Mouse (Mus musculus) midbrain, postnatal 0 days (tissue): ENCODE measurements around the gene Trem1. TPM values are rescaled to one million over a fixed set of nuclear protein-coding genes. Genes with fewer than 3 reads are reported as not detected.

Experiments used
- ATAC-seq: fragments of 200-750 bp; cut with Nextera tagmentation; 2 replicates; pipeline ENCODE4 v1.8.0; 2017; ENCODE audit warnings: moderate number of reproducible peaks, mild to moderate bottlenecking, moderate TSS enrichment, moderate library complexity; ENCODE audit not compliant: low FRiP score
- DNase-seq: peaks from one replicate; pipeline ENCODE4 v3.0.0-alpha.2; 2015; ENCODE audit warnings: low spot score
- H3K27ac ChIP-seq: fragments of 300-500 bp; sonication (generic); 2 replicates; pipeline ENCODE4 v1.5.1; 2014; ENCODE audit warnings: low read depth, mild to moderate bottlenecking, low read length, mixed read lengths
- H3K27me3 ChIP-seq: fragments of 300-500 bp; sonication (generic); 2 replicates; pipeline ENCODE4 v1.6.1; 2014; ENCODE audit warnings: low read length, control low read depth, mixed read lengths; ENCODE audit not compliant: insufficient read depth
- H3K36me3 ChIP-seq: fragments of 300-500 bp; sonication (generic); 2 replicates; pipeline ENCODE4 v1.6.1; 2014; ENCODE audit warnings: low read length, control low read depth, mixed read lengths; ENCODE audit not compliant: insufficient read depth
- H3K4me1 ChIP-seq: fragments of 300-500 bp; sonication (generic); 2 replicates; pipeline ENCODE4 v1.6.1; 2014; ENCODE audit warnings: mild to moderate bottlenecking, control low read depth, antibody characterized with exemption, low read length, mixed read lengths; ENCODE audit not compliant: insufficient read depth
- H3K4me2 ChIP-seq: fragments of 300-500 bp; sonication (generic); 2 replicates; pipeline ENCODE4 v1.6.1; 2014; ENCODE audit warnings: low read depth, mild to moderate bottlenecking, low read length, mixed read lengths; ENCODE audit not compliant: poor library complexity, severe bottlenecking
- H3K4me3 ChIP-seq: fragments of 300-500 bp; sonication (generic); 2 replicates; pipeline ENCODE4 v1.5.1; 2014; ENCODE audit warnings: low read depth, mild to moderate bottlenecking, low read length, moderate library complexity
- H3K9ac ChIP-seq: fragments of 300-500 bp; sonication (generic); replicated peaks from 2 replicates; pipeline ENCODE4 v1.6.1; 2014; ENCODE audit warnings: mild to moderate bottlenecking, low read length, moderate library complexity, mixed read lengths; ENCODE audit not compliant: poor library complexity, severe bottlenecking
- H3K9me3 ChIP-seq: fragments of 300-500 bp; sonication (generic); 2 replicates; pipeline ENCODE4 v1.6.1; 2016; ENCODE audit warnings: low read length, control low read depth
- CTCF ChIP-seq: IDR thresholded peaks from 2 replicates; pipeline ENCODE4 v1.5.1; 2016; ENCODE audit warnings: antibody characterized with exemption, mild to moderate bottlenecking
- WGBS: fragments of 180-500 bp; shearing (Covaris S2); extraction: QIAGEN DNeasy Blood & Tissue Kit; methylation state at CpG from one replicate; pipeline ENCODE4 v1.1.7; 2014; 5-methylcytosine and 5-hydroxymethylcytosine counted together
- polyA plus RNA-seq: library from polyadenylated mRNA; unstranded; fragments of >200 nt; fragmentation: Nextera tagmentation; extraction: Ambion mirVana; gene quantifications from 2 replicates; pipeline ENCODE4 v1.2.1, GENCODE M21; 2015
- total RNA-seq: library from RNA; depleted of rRNA; stranded (reverse); fragments of >200 nt; gene quantifications from 2 replicates; pipeline ENCODE4 v1.2.3, GENCODE M21; 2014; rRNA removed

Trem1 gene
- total RNA-seq (not detected in 2 replicates), polyA plus RNA-seq (not detected in 2 replicates)

DNA sequence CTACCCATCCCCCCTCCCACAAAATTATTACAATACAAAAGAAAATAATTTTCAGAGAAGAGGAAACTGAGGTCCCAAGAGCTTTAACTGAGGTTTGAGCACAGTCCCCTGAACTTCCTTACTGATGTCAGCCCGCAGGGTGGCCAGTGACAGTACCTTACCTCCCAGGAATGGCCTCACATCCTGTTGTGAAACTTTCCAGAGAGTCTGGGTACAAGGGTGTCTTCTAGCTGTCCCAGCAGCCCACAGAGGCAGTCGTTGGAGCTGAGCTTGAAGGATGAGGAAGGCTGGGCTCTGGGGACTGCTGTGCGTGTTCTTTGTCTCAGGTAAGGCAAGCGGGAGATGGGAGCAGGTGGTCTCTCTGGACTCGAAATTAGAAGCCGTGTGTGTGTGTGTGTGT lies at the start of gene Trem1:
Gene Trem1 (plus strand): TSS at position 251 of the 400 bp plus-strand sequence.
- ATAC-seq = no peak
- DNase-seq = no peak
- 77% methylated on average over 6 of the region's 6 CpGs for WGBS

DNA sequence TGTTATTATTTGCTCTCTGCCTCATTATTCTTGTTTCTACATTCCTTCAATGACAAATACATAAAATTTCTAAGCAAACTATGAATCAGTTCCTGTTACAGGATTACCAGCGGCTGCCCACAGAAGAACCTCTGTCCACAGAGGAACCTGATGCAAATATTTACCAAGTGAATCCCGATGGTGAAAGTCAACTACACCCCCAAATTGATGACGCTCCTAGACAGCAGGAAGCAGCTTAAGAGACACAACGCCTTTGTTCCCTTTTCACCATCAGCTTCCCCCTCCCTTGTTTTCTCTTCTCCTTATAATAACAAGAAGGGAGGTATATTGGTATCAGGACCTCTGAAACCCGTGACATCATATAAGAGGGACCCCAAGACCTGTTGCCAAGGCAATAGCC lies 47.3 kb upstream of the Trem1 start:
- H3K27ac ChIP-seq = no peak overlapping the region
- 74% methylated on average over 5 of the region's 5 CpGs for WGBS

More for the DNA sequence above, at the start of gene Trem1:
- H3K9me3 ChIP-seq = no peaks in the 10 kb centered on the region
- no peak within 1 kb of the TSS for H3K4me3 ChIP-seq
- H3K36me3 ChIP-seq = no peaks in the 10 kb centered on the region
- no peak within 1 kb of the TSS for H3K4me2 ChIP-seq
- H3K27me3 ChIP-seq = no peaks in the 10 kb centered on the region
- TF ChIP-seq CTCF = no peak
- no peaks in the 10 kb centered on the region for H3K4me1 ChIP-seq
- H3K27ac ChIP-seq = no peak within 1 kb of the TSS
- no peak within 1 kb of the TSS for H3K9ac ChIP-seq

DNA sequence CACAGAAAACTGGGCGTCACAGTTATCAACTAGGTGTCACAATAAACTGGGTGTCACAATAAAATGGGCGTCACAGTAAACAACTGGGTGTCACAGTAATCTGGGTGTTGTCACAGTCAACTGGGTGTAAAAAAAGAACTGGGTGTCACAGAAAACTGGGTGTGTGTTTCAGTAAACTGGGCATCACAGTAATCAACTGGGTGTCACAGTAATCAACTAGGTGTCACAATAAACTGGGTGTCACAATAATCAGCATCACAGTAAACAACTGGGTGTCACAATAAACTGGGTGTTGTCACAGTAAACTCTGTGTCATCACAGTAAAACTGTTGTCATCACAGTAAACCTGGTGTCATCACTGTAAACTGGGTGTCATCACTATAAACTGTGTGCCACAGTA lies 40.2 kb upstream of the Trem1 start:
- Histone ChIP-seq H3K9me3 (no peaks in the 10 kb centered on the region), H3K9ac (no peak overlapping the region), H3K4me1 (no peaks in the 10 kb centered on the region), H3K27ac (no peak overlapping the region), H3K4me2 (no peak overlapping the region), H3K4me3 (no peak overlapping the region), H3K27me3 (no peaks in the 10 kb centered on the region), H3K36me3 (no peaks in the 10 kb centered on the region)
- DNase-seq (no peak), ATAC-seq (no peak)
- WGBS = 81% methylated on average over 2 of the region's 2 CpGs
- TF ChIP-seq CTCF = no peak

More for the DNA sequence above, 47.3 kb upstream of the Trem1 start:
- Histone ChIP-seq H3K4me3 (no peak overlapping the region), H3K9ac (no peak overlapping the region), H3K9me3 (no peaks in the 10 kb centered on the region), H3K27me3 (no peaks in the 10 kb centered on the region), H3K36me3 (no peaks in the 10 kb centered on the region), H3K4me1 (no peaks in the 10 kb centered on the region), H3K4me2 (no peak overlapping the region)
- no peak for DNase-seq
- no peak for TF ChIP-seq CTCF
- ATAC-seq = no peak

DNA sequence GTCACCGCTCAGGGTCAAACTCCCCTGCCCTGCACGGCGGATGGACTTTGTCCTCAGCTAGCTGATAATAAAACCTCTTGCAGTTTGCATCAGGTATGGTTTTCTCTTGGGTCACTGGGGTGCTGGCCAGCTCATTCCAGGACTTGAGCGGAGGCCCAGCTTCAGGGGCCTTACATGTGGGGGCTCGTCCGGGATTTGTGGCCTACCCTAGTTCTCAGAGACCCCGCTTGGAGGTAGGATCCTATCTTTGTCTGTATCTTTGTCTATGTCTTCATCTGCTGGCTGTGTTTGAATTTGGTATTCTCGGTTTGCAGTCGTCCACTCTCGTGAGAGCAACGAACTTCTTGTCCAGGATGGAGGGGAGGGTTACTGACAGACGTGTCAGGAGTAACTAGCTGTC lies 29.5 kb upstream of the Trem1 start:
- H3K27ac ChIP-seq = no peak overlapping the region
- 97% methylated on average over 12 of the region's 12 CpGs for WGBS
- H3K4me2 ChIP-seq = no peak overlapping the region
- H3K9me3 ChIP-seq = no peaks in the 10 kb centered on the region
- H3K27me3 ChIP-seq = no peaks in the 10 kb centered on the region
- H3K36me3 ChIP-seq = no peaks in the 10 kb centered on the region
- no peak for TF ChIP-seq CTCF
- no peak for DNase-seq
- ATAC-seq = no peak
- H3K4me3 ChIP-seq = no peak overlapping the region
- no peaks in the 10 kb centered on the region for H3K4me1 ChIP-seq
- H3K9ac ChIP-seq = no peak overlapping the region

DNA sequence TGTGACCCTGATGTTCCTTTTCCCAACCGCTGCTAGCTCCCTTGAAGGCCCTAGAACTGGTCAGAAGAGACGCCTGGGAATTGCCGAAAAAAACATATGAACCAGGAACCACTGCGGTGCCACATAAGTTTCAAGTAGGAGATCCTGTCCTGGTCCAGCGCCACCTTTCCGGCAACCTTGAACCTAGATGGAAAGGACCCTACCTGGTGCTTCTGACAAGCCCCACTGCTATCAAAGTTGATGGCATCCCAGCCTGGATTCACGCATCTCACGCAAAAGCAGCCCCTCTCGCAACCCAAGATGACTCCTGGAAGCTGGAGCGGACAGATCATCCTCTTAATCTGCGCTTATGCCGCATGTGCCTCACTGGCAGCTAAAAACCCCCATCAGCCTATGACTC lies 20.0 kb upstream of the Trem1 start:
- Histone ChIP-seq H3K4me1 (no peaks in the 10 kb centered on the region), H3K4me2 (no peak overlapping the region), H3K4me3 (no peak overlapping the region), H3K36me3 (no peaks in the 10 kb centered on the region), H3K9me3 (no peaks in the 10 kb centered on the region), H3K27me3 (no peaks in the 10 kb centered on the region), H3K27ac (no peak overlapping the region), H3K9ac (no peak overlapping the region)
- DNase-seq (no peak), ATAC-seq (no peak)
- TF ChIP-seq CTCF = no peak
- 92% methylated on average over 12 of the region's 12 CpGs for WGBS

DNA sequence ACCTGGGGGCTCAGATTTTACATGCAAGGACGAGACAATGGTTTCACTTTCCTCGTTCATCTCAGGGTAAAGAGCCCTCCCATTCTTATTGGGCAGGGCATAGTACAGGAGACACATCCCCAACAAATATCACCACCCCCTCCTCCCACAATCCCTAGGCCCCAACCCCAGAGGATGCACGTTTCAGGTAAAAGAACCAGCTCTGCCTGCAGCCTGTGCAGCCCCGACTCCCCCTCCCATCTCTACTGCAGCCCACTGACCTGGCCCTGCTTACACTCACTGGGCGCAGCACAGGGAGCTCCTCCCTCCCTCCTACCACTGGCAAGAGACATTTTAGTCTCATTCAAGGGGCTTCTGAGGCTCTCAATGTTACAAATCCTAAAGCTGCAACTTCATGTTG lies 19.1 kb upstream of the Trem1 start:
- Histone ChIP-seq H3K27ac (no peak overlapping the region), H3K9ac (no peak overlapping the region), H3K36me3 (no peaks in the 10 kb centered on the region), H3K4me3 (no peak overlapping the region), H3K27me3 (no peaks in the 10 kb centered on the region), H3K4me1 (no peaks in the 10 kb centered on the region), H3K4me2 (no peak overlapping the region), H3K9me3 (no peaks in the 10 kb centered on the region)
- TF ChIP-seq CTCF = no peak
- WGBS = 66% methylated on average over 5 of the region's 5 CpGs
- ATAC-seq = no peak
- no peak for DNase-seq
